Mouse (Mus musculus) C2C12 (cell line): ENCODE data around the gene Slc25a39. TPM values are rescaled to one million over a fixed set of nuclear protein-coding genes. Genes with fewer than 3 reads are reported as not detected.

Experiments
- H3K27me3 ChIP-seq: one replicate; pipeline ENCODE4 v1.6.1; 2011; ENCODE audit not compliant: control insufficient read depth, insufficient read depth, insufficient read length
- H3K36me3 ChIP-seq: one replicate; pipeline ENCODE4 v1.6.1; 2011; ENCODE audit not compliant: control insufficient read depth, insufficient read depth
- H3K4me3 ChIP-seq: one replicate; pipeline ENCODE4 v1.5.1; 2011; ENCODE audit warnings: mild to moderate bottlenecking, control low read depth; ENCODE audit not compliant: poor library complexity, insufficient read depth, severe bottlenecking
- H3K79me2 ChIP-seq: one replicate; pipeline ENCODE4 v1.6.1; 2011; ENCODE audit not compliant: control insufficient read depth, insufficient read depth
- H3K79me3 ChIP-seq: one replicate; pipeline ENCODE4 v1.6.1; 2011; ENCODE audit warnings: low read depth, control low read depth
- H3ac ChIP-seq: one replicate; pipeline ENCODE3; 2011; ENCODE audit warnings: low read depth; ENCODE audit not compliant: control insufficient read depth, insufficient read length
- CEBPB ChIP-seq: IDR thresholded peaks from one replicate; pipeline ENCODE4 v1.6.1; 2011; ENCODE audit warnings: low read depth, mild to moderate bottlenecking, control low read depth, moderate library complexity
- CTCF ChIP-seq: IDR thresholded peaks from one replicate; pipeline ENCODE4 v1.5.1; 2011; ENCODE audit not compliant: control insufficient read depth, insufficient read depth, insufficient read length
- FOSL1 ChIP-seq: IDR thresholded peaks from one replicate; pipeline ENCODE4 v1.8.0; 2011; ENCODE audit warnings: mild to moderate bottlenecking, low read length; ENCODE audit not compliant: poor library complexity, insufficient read depth, severe bottlenecking
- MAX ChIP-seq: IDR thresholded peaks from one replicate; pipeline ENCODE4 v1.6.1; 2011; ENCODE audit warnings: mild to moderate bottlenecking, control low read depth
- MYOD1 ChIP-seq: IDR thresholded peaks from one replicate; pipeline ENCODE4 v1.6.1; 2011; ENCODE audit warnings: low read depth; ENCODE audit not compliant: control insufficient read depth, insufficient read length
- MYOG ChIP-seq: IDR thresholded peaks from one replicate; pipeline ENCODE4 v1.6.1; 2011; ENCODE audit not compliant: control insufficient read depth, insufficient read length; ENCODE audit errors: extremely low read depth
- USF1 ChIP-seq: IDR thresholded peaks from one replicate; pipeline ENCODE4 v1.6.1; 2011; ENCODE audit warnings: low read depth, mild to moderate bottlenecking, control low read depth, moderate library complexity
- polyA plus RNA-seq: library from polyadenylated mRNA; unstranded; fragments of >200 nt; fragmentation: generic; extraction: Trizol; gene quantifications from one replicate; pipeline ENCODE4 v1.2.1, GENCODE M21; 2012; ENCODE audit warnings: missing spikeins

Gene Slc25a39
- polyA plus RNA-seq, 1 experiment: 174 TPM

- no peaks in the 10 kb centered on the region for H3K27me3 ChIP-seq
- peak; percentile 88 for TF ChIP-seq MAX
- no peak for TF ChIP-seq MYOG
- peak overlapping the region; percentile 73 for H3ac ChIP-seq
- peaks cover 15% of the 10 kb centered on the region for H3K79me2 ChIP-seq
- peak overlapping the region; percentile 80 for H3K4me3 ChIP-seq
- peaks cover 8% of the 10 kb centered on the region for H3K79me3 ChIP-seq
- peaks cover 13% of the 10 kb centered on the region for H3K36me3 ChIP-seq
These were observed 579 bp downstream of the Slc25a39 start for GRCm38 (mm10) chr11:102406900-102407833.

GRCm38 (mm10) chr11:102406401-102406800, 1.3 kb downstream of the Slc25a39 start:
- peak overlapping the region; percentile 34 for H3ac ChIP-seq
- peaks cover 15% of the 10 kb centered on the region for H3K36me3 ChIP-seq
- TF ChIP-seq MYOD1 (no peak), USF1 (no peak), MYOG (no peak), CTCF (no peak), CEBPB (no peak), FOSL1 (no peak), MAX (no peak)
- H3K79me3 ChIP-seq: peaks cover 8% of the 10 kb centered on the region
- H3K27me3 ChIP-seq: no peaks in the 10 kb centered on the region
- H3K79me2 ChIP-seq: peaks cover 15% of the 10 kb centered on the region
- H3K4me3 ChIP-seq: peak overlapping the region; percentile 80

- no peak overlapping the region for H3ac ChIP-seq
- H3K79me2 ChIP-seq: peaks cover 15% of the 10 kb centered on the region
- TF ChIP-seq MYOD1 (no peak), CEBPB (no peak), MYOG (no peak)
- H3K27me3 ChIP-seq: no peaks in the 10 kb centered on the region
- H3K36me3 ChIP-seq: peaks cover 15% of the 10 kb centered on the region
- H3K79me3 ChIP-seq: peaks cover 8% of the 10 kb centered on the region
- H3K4me3 ChIP-seq: no peak overlapping the region
These were observed 2.0 kb downstream of the Slc25a39 start for GRCm38 (mm10) chr11:102405544-102406285.

GRCm38 (mm10) chr11:102404161-102405010, 3.4 kb downstream of the Slc25a39 start:
- no peak overlapping the region for H3ac ChIP-seq
- H3K4me3 ChIP-seq: no peak overlapping the region
- peaks cover 15% of the 10 kb centered on the region for H3K79me2 ChIP-seq
- H3K27me3 ChIP-seq: no peaks in the 10 kb centered on the region
- H3K79me3 ChIP-seq: peaks cover 8% of the 10 kb centered on the region
- TF ChIP-seq CTCF (no peak), MYOD1 (no peak)
- H3K36me3 ChIP-seq: peaks cover 15% of the 10 kb centered on the region

GRCm38 (mm10) chr11:102403657-102404056, 4.1 kb downstream of the Slc25a39 start:
- Histone ChIP-seq H3K36me3 (peaks cover 15% of the 10 kb centered on the region), H3K79me3 (peaks cover 8% of the 10 kb centered on the region), H3K4me3 (no peak overlapping the region), H3K79me2 (peaks cover 15% of the 10 kb centered on the region), H3K27me3 (no peaks in the 10 kb centered on the region), H3ac (no peak overlapping the region)
- no peak for TF ChIP-seq MYOD1
- no peak for TF ChIP-seq FOSL1
- TF ChIP-seq CEBPB: no peak
- no peak for TF ChIP-seq USF1
- TF ChIP-seq MAX: no peak
- no peak for TF ChIP-seq MYOG
- TF ChIP-seq CTCF: no peak
